In genomic region chr2:122377215-122377674, GRCm38 (mm10) we compare ENCODE assay signal across 8 mouse cellular contexts. TPM values are rescaled to one million over a fixed set of nuclear protein-coding genes. Genes with fewer than 3 reads are reported as not detected.
DNase-seq lines count a peak whose midpoint lies in the region; ATAC-seq and TF ChIP-seq lines count a peak whose summit lies in the region.

No protein-coding gene starts in this region.

- peak overlapping the region; percentile 64 for H3K4me2 ChIP-seq in heart, embryonic 12.5 days
- peak overlapping the region; percentile 51 for H3K4me2 ChIP-seq in kidney, postnatal 0 days (ENCODE audit: low read length)
- peak overlapping the region; percentile 68 for H3K4me2 ChIP-seq in liver, embryonic 11.5 days
- H3K4me2 ChIP-seq in stomach, embryonic 14.5 days (replicated peaks; ENCODE audit: low read depth, low read length) = peak overlapping the region; percentile 43; the same call in 1 of the 2 replicates

- peak; percentile 99 for DNase-seq in B cell, adult 2 months
- peak; percentile 98 for DNase-seq in brain, adult 2 months (ENCODE audit: low read depth, low spot score)
- DNase-seq in kidney, postnatal 0 days (ENCODE audit: low spot score) = peak; percentile 97
- DNase-seq in liver, embryonic 11.5 days (ENCODE audit: low spot score) = peak; percentile 98
- peak; percentile 98 for DNase-seq in naive thymus-derived CD4-positive, alpha-beta T cell, adult 2 months (ENCODE audit: low read depth)

- H3K36me3 ChIP-seq in heart, embryonic 12.5 days = no peaks in the 10 kb centered on the region
- H3K36me3 ChIP-seq in kidney, postnatal 0 days (ENCODE audit: insufficient read depth, low read length) = no peaks in the 10 kb centered on the region
- no peaks in the 10 kb centered on the region for H3K36me3 ChIP-seq in liver, embryonic 11.5 days (ENCODE audit: control insufficient read depth, insufficient read depth, low read length)
- no peaks in the 10 kb centered on the region for H3K36me3 ChIP-seq in stomach, embryonic 14.5 days (ENCODE audit: control insufficient read depth, insufficient read depth, low read length)

- peak overlapping the region; percentile 84 for H3K27ac ChIP-seq in heart, embryonic 12.5 days (ENCODE audit: poor library complexity, severe bottlenecking)
- peak overlapping the region; percentile 75 for H3K27ac ChIP-seq in kidney, postnatal 0 days
- H3K27ac ChIP-seq in liver, embryonic 11.5 days (ENCODE audit: low read depth, low read length) = peak overlapping the region; percentile 10; the same call in 1 of the 2 replicates
- H3K27ac ChIP-seq in stomach, embryonic 14.5 days (ENCODE audit: low read length) = peak overlapping the region; percentile 82

- H3K27me3 ChIP-seq in heart, embryonic 12.5 days (replicated peaks) = 0 out of 2 replicates have a peak, but pooled peaks cover 6% of the 10 kb centered on the region
- H3K27me3 ChIP-seq in kidney, postnatal 0 days (ENCODE audit: insufficient read depth, low read length) = no peaks in the 10 kb centered on the region
- no peaks in the 10 kb centered on the region; the same call in 1 of the 2 replicates for H3K27me3 ChIP-seq in liver, embryonic 11.5 days (replicated peaks; ENCODE audit: control insufficient read depth, insufficient read depth, low read length)
- H3K27me3 ChIP-seq in stomach, embryonic 14.5 days (ENCODE audit: control insufficient read depth, insufficient read depth, low read length) = no peaks in the 10 kb centered on the region

- peak overlapping the region; percentile 82 for H3K9ac ChIP-seq in heart, embryonic 12.5 days
- H3K9ac ChIP-seq in kidney, postnatal 0 days (ENCODE audit: low read depth, low read length) = peak overlapping the region; percentile 62; the same call in 1 of the 2 replicates
- peak overlapping the region; percentile 48 for H3K9ac ChIP-seq in liver, embryonic 11.5 days (ENCODE audit: low read depth, low read length)
- H3K9ac ChIP-seq in stomach, embryonic 14.5 days (replicated peaks; ENCODE audit: low read depth, low read length) = peak overlapping the region; percentile 40; the same call in 1 of the 2 replicates

- H3K9me3 ChIP-seq in heart, embryonic 12.5 days (replicated peaks) = no peaks in the 10 kb centered on the region
- H3K9me3 ChIP-seq in kidney, postnatal 0 days (replicated peaks; ENCODE audit: low read length) = no peaks in the 10 kb centered on the region
- no peaks in the 10 kb centered on the region for H3K9me3 ChIP-seq in liver, embryonic 11.5 days (ENCODE audit: control insufficient read depth, low read length)
- no peaks in the 10 kb centered on the region for H3K9me3 ChIP-seq in stomach, embryonic 14.5 days (ENCODE audit: control insufficient read depth, low read depth, low read length)

- under 1% methylated on average over 28 of the region's 28 CpGs for WGBS in heart, embryonic 12.5 days
- WGBS in kidney, postnatal 0 days = under 1% methylated on average over 28 of the region's 28 CpGs
- under 1% methylated on average over 28 of the region's 28 CpGs for WGBS in liver, embryonic 11.5 days
- under 1% methylated on average over 28 of the region's 28 CpGs for WGBS in stomach, embryonic 14.5 days

- peak overlapping the region; percentile 70 for H3K4me3 ChIP-seq in heart, embryonic 12.5 days
- H3K4me3 ChIP-seq in kidney, postnatal 0 days (replicated peaks; ENCODE audit: low read depth, low read length) = peak overlapping the region; percentile 48
- peak overlapping the region; percentile 53 for H3K4me3 ChIP-seq in liver, embryonic 11.5 days (ENCODE audit: low read depth, low read length)
- H3K4me3 ChIP-seq in stomach, embryonic 14.5 days (ENCODE audit: low read depth, low read length) = peak overlapping the region; percentile 45

- peaks cover 12% of the 10 kb centered on the region for H3K4me1 ChIP-seq in heart, embryonic 12.5 days (replicated peaks)
- H3K4me1 ChIP-seq in kidney, postnatal 0 days (replicated peaks; ENCODE audit: insufficient read depth, low read length) = 0 out of 2 replicates have a peak, but pooled peaks cover 5% of the 10 kb centered on the region
- no peaks in the 10 kb centered on the region for H3K4me1 ChIP-seq in liver, embryonic 11.5 days (replicated peaks; ENCODE audit: control insufficient read depth, insufficient read depth, low read length)
- H3K4me1 ChIP-seq in stomach, embryonic 14.5 days (ENCODE audit: control insufficient read depth, insufficient read depth, low read length) = no peaks in the 10 kb centered on the region

- peak; percentile 68 for ATAC-seq in erythroblast, adult 5-6 weeks (replicated peaks; ENCODE audit: low FRiP score, poor library complexity, severe bottlenecking)
- ATAC-seq in heart, embryonic 12.5 days (ENCODE audit: insufficient number of reproducible peaks, low FRiP score) = peak; percentile 90
- ATAC-seq in kidney, postnatal 0 days (replicated peaks; ENCODE audit: low FRiP score, low read depth) = peak; percentile 87
- peak; percentile 86 for ATAC-seq in liver, embryonic 11.5 days (replicated peaks; ENCODE audit: low FRiP score)
- ATAC-seq in stomach, embryonic 14.5 days (ENCODE audit: insufficient number of reproducible peaks, insufficient read depth, low FRiP score, low read depth) = peak; percentile 89

- TF ChIP-seq CTCF in kidney, postnatal 0 days (IDR thresholded peaks at IDR 0.05; ENCODE audit: low read depth) = no peak

RNA-seq across cellular contexts. Expression of gene Shf, which starts 8.3 kb away (rescaled TPM):
- total RNA-seq in erythroblast, adult 5-6 weeks (2015; ENCODE audit: low replicate concordance) = 0.84 TPM in 1 of 2 replicates, not detected in the other
- 6.3 and 13.0 TPM in 2 replicates for total RNA-seq in erythroblast, adult 5-6 weeks (2017; ENCODE audit: low replicate concordance)
- polyA plus RNA-seq in heart, embryonic 12.5 days (2016; fragmentation: Nextera tagmentation; extraction: Ambion mirVana) = 2.6 and 2.9 TPM in 2 replicates
- 1.3 and 2.3 TPM in 2 replicates for polyA plus RNA-seq in kidney, postnatal 0 days (2015; fragmentation: Nextera tagmentation; extraction: Ambion mirVana)
- 2.5 TPM in 2 replicates for polyA plus RNA-seq in liver, embryonic 11.5 days (2014; fragmentation: Nextera tagmentation; extraction: Ambion mirVana)
- 3.8 and 5.2 TPM in 2 replicates for polyA plus RNA-seq in stomach, embryonic 14.5 days (2014; fragmentation: Nextera tagmentation; extraction: Ambion mirVana)

RNA-seq across cellular contexts. Expression of gene Slc28a2, which starts 49.0 kb away (rescaled TPM):
- 12.3 and 16.5 TPM in 2 replicates for total RNA-seq in erythroblast, adult 5-6 weeks (2015; ENCODE audit: low replicate concordance)
- 11.7 and 15.9 TPM in 2 replicates for total RNA-seq in erythroblast, adult 5-6 weeks (2017; ENCODE audit: low replicate concordance)
- 0.19 and 0.24 TPM in 2 replicates for polyA plus RNA-seq in heart, embryonic 12.5 days (2016; fragmentation: Nextera tagmentation; extraction: Ambion mirVana)
- 0.46 and 0.55 TPM in 2 replicates for polyA plus RNA-seq in kidney, postnatal 0 days (2015; fragmentation: Nextera tagmentation; extraction: Ambion mirVana)
- polyA plus RNA-seq in liver, embryonic 11.5 days (2014; fragmentation: Nextera tagmentation; extraction: Ambion mirVana) = 0.29 and 0.35 TPM in 2 replicates
- 6.6 and 6.9 TPM in 2 replicates for polyA plus RNA-seq in stomach, embryonic 14.5 days (2014; fragmentation: Nextera tagmentation; extraction: Ambion mirVana)

Comparison
In these comparisons a context has a peak if more than half of its experiments do, and no peak if none do; other contexts are left out.
1. Peak in every context shown above with its lines: DNase-seq, ATAC-seq, H3K4me3 ChIP-seq and H3K27ac ChIP-seq.
2. H3K27ac ChIP-seq: peak in every context shown above with its lines; median percentile 84 in heart, embryonic 12.5 days; 82 in stomach, embryonic 14.5 days; 75 in kidney, postnatal 0 days; 10 in liver, embryonic 11.5 days.